Mouse (Mus musculus) heart, embryonic 14.5 days (tissue): ENCODE measurements around the gene N4bp1. TPM values are rescaled to one million over a fixed set of nuclear protein-coding genes. Genes with fewer than 3 reads are reported as not detected.

Experiments used
- ATAC-seq: fragments of 200-750 bp; cut with Nextera tagmentation; 2 replicates; pipeline ENCODE4 v1.8.0; 2017; ENCODE audit warnings: low read depth, moderate TSS enrichment; ENCODE audit not compliant: insufficient number of reproducible peaks, insufficient read depth, low FRiP score
- H3K27ac ChIP-seq, 2 experiments: fragments of 200-500 bp in 1 of 2; fragments of 300-500 bp in 1 of 2; sonication (generic) in 1 of 2; replicated peaks in 1 of 2; 2 replicates each; pipeline ENCODE4 v1.5.1; 2012 to 2014; ENCODE audit warnings: low read depth in 2 of 2, low read length in 2 of 2, control low read depth in 1 of 2, mild to moderate bottlenecking in 1 of 2, mixed read lengths in 1 of 2; ENCODE audit not compliant: control insufficient read depth in 1 of 2, insufficient read depth in 1 of 2
- H3K27me3 ChIP-seq: fragments of 300-500 bp; sonication (generic); 2 replicates; pipeline ENCODE4 v1.6.1; 2014; ENCODE audit warnings: mild to moderate bottlenecking, low read length, control low read depth; ENCODE audit not compliant: control insufficient read depth, insufficient read depth
- H3K36me3 ChIP-seq: fragments of 300-500 bp; sonication (generic); 2 replicates; pipeline ENCODE4 v1.6.1; 2014; ENCODE audit warnings: mild to moderate bottlenecking, control low read depth, low read length, mixed read lengths; ENCODE audit not compliant: control insufficient read depth, insufficient read depth
- H3K4me1 ChIP-seq, 2 experiments: fragments of 200-500 bp in 1 of 2; fragments of 300-500 bp in 1 of 2; sonication (generic) in 1 of 2; 2 replicates each; pipeline ENCODE4 v1.6.1; 2012 to 2014; ENCODE audit warnings: low read length in 2 of 2, control low read depth in 1 of 2, mixed read lengths in 1 of 2; ENCODE audit not compliant: control insufficient read depth in 2 of 2, insufficient read depth in 2 of 2
- H3K4me2 ChIP-seq: fragments of 300-500 bp; sonication (generic); 2 replicates; pipeline ENCODE4 v1.6.1; 2014; ENCODE audit warnings: mild to moderate bottlenecking, low read length
- H3K4me3 ChIP-seq, 2 experiments: fragments of 200-500 bp in 1 of 2; fragments of 300-500 bp in 1 of 2; sonication (generic) in 1 of 2; 2 replicates each; pipeline ENCODE4 v1.5.1; 2012 to 2014; ENCODE audit warnings: low read length in 2 of 2, mild to moderate bottlenecking in 2 of 2, control low read depth in 1 of 2, low read depth in 1 of 2, moderate library complexity in 1 of 2; ENCODE audit not compliant: control insufficient read depth in 1 of 2, insufficient read depth in 1 of 2
- H3K9ac ChIP-seq: fragments of 300-500 bp; sonication (generic); 2 replicates; pipeline ENCODE4 v1.6.1; 2014; ENCODE audit warnings: mild to moderate bottlenecking, low read length
- H3K9me3 ChIP-seq: fragments of 300-500 bp; sonication (generic); 2 replicates; pipeline ENCODE4 v1.6.1; 2016; ENCODE audit warnings: low read length, control low read depth; ENCODE audit not compliant: control insufficient read depth
- WGBS: fragments of 180-500 bp; shearing (Covaris S2); extraction: QIAGEN DNeasy Blood & Tissue Kit; methylation state at CpG from one replicate; pipeline ENCODE4 v1.1.7; 2014; 5-methylcytosine and 5-hydroxymethylcytosine counted together
- polyA plus RNA-seq: library from polyadenylated mRNA; unstranded; fragments of >200 nt; fragmentation: Nextera tagmentation; extraction: Ambion mirVana; gene quantifications from 2 replicates; pipeline ENCODE4 v1.2.1, GENCODE M21; 2014

N4bp1 gene
- polyA plus RNA-seq, 1 experiment from 2014 or later, result 8.5 TPM

- Histone ChIP-seq H3K4me3 (no peak overlapping the region), H3K4me2 (no peak overlapping the region), H3K36me3 (peaks cover under 1% of the 10 kb centered on the region; the same call in 1 of the 2 replicates), H3K27ac (0 out of 4 replicates have a peak overlapping the region, but pooled peaks of 1 of the 2 experiments have one; percentile 29), H3K4me1 (peaks cover 8 to 12% of the 10 kb centered on the region in 2 experiments), H3K9ac (no peak overlapping the region), H3K27me3 (no peaks in the 10 kb centered on the region), H3K9me3 (no peaks in the 10 kb centered on the region)
- 81% methylated on average over 1 of the region's 1 CpGs for WGBS
- no peak for ATAC-seq
These were observed 51.1 kb downstream of the N4bp1 start for GRCm38 (mm10) chr8:86833937-86834336.

- no peaks in the 10 kb centered on the region for H3K4me1 ChIP-seq
- H3K4me2 ChIP-seq, result no peak overlapping the region
- H3K36me3 ChIP-seq, result no peaks in the 10 kb centered on the region
- H3K9me3 ChIP-seq, result no peaks in the 10 kb centered on the region
- H3K27me3 ChIP-seq, result no peaks in the 10 kb centered on the region
- H3K27ac ChIP-seq, result no peak overlapping the region
- ATAC-seq, result no peak
- no peak overlapping the region for H3K9ac ChIP-seq
- H3K4me3 ChIP-seq, result no peak overlapping the region
- 62% methylated on average over 2 of the region's 2 CpGs for WGBS
These were observed 56.1 kb downstream of the N4bp1 start for GRCm38 (mm10) chr8:86828925-86829324.

- Histone ChIP-seq H3K4me2 (no peak overlapping the region), H3K4me1 (no peaks in the 10 kb centered on the region), H3K9ac (no peak overlapping the region), H3K27me3 (no peaks in the 10 kb centered on the region), H3K27ac (no peak overlapping the region), H3K9me3 (no peaks in the 10 kb centered on the region), H3K4me3 (no peak overlapping the region), H3K36me3 (no peaks in the 10 kb centered on the region)
- no peak for ATAC-seq
- 86% methylated on average over 5 of the region's 5 CpGs for WGBS
These were observed 57.9 kb downstream of the N4bp1 start for GRCm38 (mm10) chr8:86827199-86827598.

- no peak overlapping the region for H3K9ac ChIP-seq
- no peaks in the 10 kb centered on the region for H3K27me3 ChIP-seq
- no peaks in the 10 kb centered on the region for H3K4me1 ChIP-seq
- H3K4me2 ChIP-seq, result no peak overlapping the region
- no peak for ATAC-seq
- no peaks in the 10 kb centered on the region for H3K36me3 ChIP-seq
- no peaks in the 10 kb centered on the region for H3K9me3 ChIP-seq
- H3K4me3 ChIP-seq, result no peak overlapping the region
- no peak overlapping the region for H3K27ac ChIP-seq
These were observed 58.5 kb downstream of the N4bp1 start for GRCm38 (mm10) chr8:86826538-86826937.

- no peak overlapping the region for H3K9ac ChIP-seq
- no peak overlapping the region for H3K4me2 ChIP-seq
- peaks cover under 1 to 2% of the 10 kb centered on the region in 2 experiments; a peak in 2 of 4 replicates for H3K4me1 ChIP-seq
- no peak overlapping the region for H3K4me3 ChIP-seq
- no peak overlapping the region for H3K27ac ChIP-seq
- H3K36me3 ChIP-seq, result no peaks in the 10 kb centered on the region
- H3K9me3 ChIP-seq, result no peaks in the 10 kb centered on the region
- WGBS, result 70% methylated on average over 9 of the region's 9 CpGs
- no peaks in the 10 kb centered on the region for H3K27me3 ChIP-seq
- no peak; the same call in 1 of the 2 replicates for ATAC-seq
These were observed 59.2 kb downstream of the N4bp1 start for GRCm38 (mm10) chr8:86825674-86826448.

GRCm38 (mm10) chr8:86824735-86825134 lies 60.3 kb downstream of the N4bp1 start:
- 71% methylated on average over 4 of the region's 4 CpGs for WGBS
- H3K36me3 ChIP-seq, result no peaks in the 10 kb centered on the region

GRCm38 (mm10) chr8:86820756-86821201 lies 64.3 kb downstream of the N4bp1 start:
- 23% methylated on average over 3 of the region's 3 CpGs for WGBS
- Histone ChIP-seq H3K4me3 (no peak overlapping the region), H3K27me3 (no peaks in the 10 kb centered on the region), H3K9me3 (no peaks in the 10 kb centered on the region), H3K27ac (no peak overlapping the region), H3K4me2 (no peak overlapping the region), H3K9ac (no peak overlapping the region), H3K36me3 (no peaks in the 10 kb centered on the region), H3K4me1 (peaks cover 3 to 11% of the 10 kb centered on the region in 2 experiments; a peak in 3 of 4 replicates)
- peak; percentile 68; the same call in 1 of the 2 replicates for ATAC-seq

More at GRCm38 (mm10) chr8:86824735-86825134, 60.3 kb downstream of the N4bp1 start:
- H3K27me3 ChIP-seq, result no peaks in the 10 kb centered on the region
- no peak overlapping the region for H3K4me2 ChIP-seq
- no peak for ATAC-seq
- H3K27ac ChIP-seq, result no peak overlapping the region
- no peak overlapping the region for H3K4me3 ChIP-seq
- no peaks in the 10 kb centered on the region for H3K9me3 ChIP-seq
- no peak overlapping the region for H3K9ac ChIP-seq
- peaks cover 3 to 7% of the 10 kb centered on the region in 2 experiments; a peak in 3 of 4 replicates for H3K4me1 ChIP-seq
